Mouse (Mus musculus) stomach, embryonic 14.5 days (tissue): Measurements from ENCODE around the gene Exoc5. TPM values are rescaled to one million over a fixed set of nuclear protein-coding genes. Genes with fewer than 3 reads are reported as not detected.

Source experiments
- ATAC-seq: fragments of 200-750 bp; cut with Nextera tagmentation; 2 replicates; pipeline ENCODE4 v1.8.0; 2017; ENCODE audit warnings: low read depth, moderate TSS enrichment; ENCODE audit not compliant: insufficient number of reproducible peaks, insufficient read depth, low FRiP score
- H3K27ac ChIP-seq: fragments of 300-500 bp; sonication (generic); 2 replicates; pipeline ENCODE4 v1.5.1; 2014; ENCODE audit warnings: mild to moderate bottlenecking, low read length, moderate library complexity, mixed read lengths
- H3K27me3 ChIP-seq: fragments of 300-500 bp; sonication (generic); 2 replicates; pipeline ENCODE4 v1.6.1; 2014; ENCODE audit warnings: low read length, control low read depth, mixed read lengths; ENCODE audit not compliant: control insufficient read depth, insufficient read depth
- H3K36me3 ChIP-seq: fragments of 300-500 bp; sonication (generic); 2 replicates; pipeline ENCODE4 v1.6.1; 2014; ENCODE audit warnings: mild to moderate bottlenecking, control low read depth, low read length, moderate library complexity, mixed read lengths; ENCODE audit not compliant: control insufficient read depth, insufficient read depth
- H3K4me1 ChIP-seq: fragments of 300-500 bp; sonication (generic); 2 replicates; pipeline ENCODE4 v1.6.1; 2014; ENCODE audit warnings: low read length, control low read depth, mixed read lengths; ENCODE audit not compliant: control insufficient read depth, insufficient read depth
- H3K4me2 ChIP-seq: fragments of 300-500 bp; sonication (generic); replicated peaks from 2 replicates; pipeline ENCODE4 v1.6.1; 2014; ENCODE audit warnings: low read depth, low read length, control low read depth
- H3K4me3 ChIP-seq: fragments of 300-500 bp; sonication (generic); 2 replicates; pipeline ENCODE4 v1.5.1; 2014; ENCODE audit warnings: low read depth, low read length, control low read depth
- H3K9ac ChIP-seq: fragments of 300-500 bp; sonication (generic); replicated peaks from 2 replicates; pipeline ENCODE4 v1.6.1; 2014; ENCODE audit warnings: low read depth, mild to moderate bottlenecking, control low read depth, low read length, moderate library complexity, mixed read lengths
- H3K9me3 ChIP-seq: fragments of 300-500 bp; sonication (generic); 2 replicates; pipeline ENCODE4 v1.6.1; 2016; ENCODE audit warnings: low read depth, low read length, control low read depth; ENCODE audit not compliant: control insufficient read depth
- WGBS: fragments of 180-500 bp; shearing (Covaris S2); extraction: QIAGEN DNeasy Blood & Tissue Kit; methylation state at CpG from one replicate; pipeline ENCODE4 v1.1.7; 2014; 5-methylcytosine and 5-hydroxymethylcytosine counted together
- polyA plus RNA-seq: library from polyadenylated mRNA; unstranded; fragments of >200 nt; fragmentation: Nextera tagmentation; extraction: Ambion mirVana; gene quantifications from 2 replicates; pipeline ENCODE4 v1.2.1, GENCODE M21; 2014

The Exoc5 gene
- polyA plus RNA-seq, 1 experiment from 2014 or later, result 48.2 TPM

DNA sequence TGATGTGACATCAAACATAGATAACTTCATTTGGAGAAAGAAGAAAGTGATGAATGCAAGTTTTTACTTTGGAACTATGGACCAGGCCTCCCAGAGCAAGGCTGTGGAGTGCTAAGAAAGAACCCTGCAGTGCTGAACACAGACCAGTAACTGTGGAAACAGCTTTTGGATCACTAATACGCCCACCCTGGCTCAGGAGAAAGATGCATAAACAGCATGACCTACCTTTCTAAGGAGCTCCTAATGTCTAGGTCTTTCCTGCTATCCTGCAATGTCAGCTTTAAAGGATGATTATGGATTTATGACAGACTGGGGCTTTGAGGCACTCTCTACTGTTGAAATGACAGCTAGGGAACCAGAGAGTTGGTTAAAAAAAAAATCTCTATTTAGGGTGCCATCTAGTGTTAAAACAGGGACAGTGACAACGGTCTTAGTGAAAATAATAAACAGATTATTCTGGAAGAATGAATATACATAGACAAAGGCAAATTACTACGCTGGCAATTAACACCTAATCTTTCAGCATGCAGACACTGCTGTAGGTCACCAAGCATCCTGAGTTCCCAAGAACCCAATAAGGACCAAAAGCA lies 38.6 kb downstream of the Exoc5 start:
- Histone ChIP-seq H3K27me3 (no peaks in the 10 kb centered on the region), H3K4me3 (no peak overlapping the region), H3K4me1 (no peaks in the 10 kb centered on the region), H3K9me3 (no peaks in the 10 kb centered on the region), H3K9ac (no peak overlapping the region), H3K27ac (no peak overlapping the region), H3K4me2 (no peak overlapping the region), H3K36me3 (peaks cover 6% of the 10 kb centered on the region; the same call in 1 of the 2 replicates)
- ATAC-seq, result no peak
- WGBS, result 76% methylated on average over 3 of the region's 3 CpGs

DNA sequence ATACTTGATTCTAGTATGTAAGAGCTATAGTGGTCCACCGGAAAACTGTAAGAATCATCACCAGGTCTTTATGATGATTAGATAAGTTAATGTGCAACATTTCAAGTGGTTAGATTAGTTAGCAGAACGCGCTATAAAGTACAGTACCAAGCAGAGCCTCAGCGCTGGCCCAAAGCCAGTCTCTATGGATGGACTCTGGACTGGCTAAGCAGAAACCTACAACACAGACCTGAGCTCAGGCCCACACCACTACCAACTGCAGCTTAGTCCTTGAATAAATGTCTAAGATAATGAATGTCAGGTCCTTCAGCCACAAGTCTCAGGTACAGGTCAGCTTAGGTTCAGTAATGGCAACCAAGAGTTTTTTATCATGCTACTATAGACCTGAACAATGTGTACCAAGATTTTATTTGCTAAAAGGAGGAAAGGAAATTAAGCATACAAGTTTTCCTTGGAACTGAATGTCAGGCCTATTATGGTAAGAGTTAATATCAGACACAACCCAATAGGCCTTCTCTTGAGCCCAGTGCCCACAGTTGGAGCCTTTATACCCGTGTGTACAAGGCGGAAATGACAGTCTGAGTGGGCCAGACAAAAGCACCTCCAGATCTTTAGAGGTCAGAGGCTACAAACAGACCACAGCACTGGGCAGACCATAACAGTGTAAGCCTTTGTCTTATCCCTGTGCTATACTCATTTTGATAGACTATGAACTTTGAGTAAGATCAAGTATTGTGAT lies 39.2 kb downstream of the Exoc5 start:
- no peak overlapping the region for H3K4me2 ChIP-seq
- no peak overlapping the region for H3K9ac ChIP-seq
- no peak for ATAC-seq
- H3K27me3 ChIP-seq, result no peaks in the 10 kb centered on the region
- H3K27ac ChIP-seq, result no peak overlapping the region
- WGBS, result 91% methylated on average over 6 of the region's 6 CpGs
- peaks cover 6% of the 10 kb centered on the region; the same call in 1 of the 2 replicates for H3K36me3 ChIP-seq
- H3K9me3 ChIP-seq, result no peaks in the 10 kb centered on the region
- no peaks in the 10 kb centered on the region for H3K4me1 ChIP-seq
- no peak overlapping the region for H3K4me3 ChIP-seq

DNA sequence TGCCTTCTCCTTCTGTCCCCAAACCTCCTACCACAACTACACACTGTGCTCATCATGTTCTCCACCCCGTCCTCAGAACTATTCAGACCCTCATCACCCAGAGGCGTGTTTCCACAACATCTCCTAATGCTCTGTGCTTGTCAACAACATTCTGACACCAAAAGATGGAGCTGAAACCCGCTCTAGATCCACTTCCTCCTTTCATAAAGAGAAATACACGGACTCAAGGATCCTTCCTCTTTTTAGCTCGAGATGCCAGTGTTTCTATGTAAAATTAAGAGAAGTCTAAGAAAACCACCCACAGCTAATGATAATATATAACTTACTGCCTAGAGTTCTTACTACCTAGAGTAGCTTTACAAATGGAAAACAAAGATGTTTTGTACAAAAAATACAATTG lies 46.7 kb downstream of the Exoc5 start:
- no peaks in the 10 kb centered on the region for H3K27me3 ChIP-seq
- H3K36me3 ChIP-seq, result peaks cover 10% of the 10 kb centered on the region
- no peak overlapping the region for H3K4me3 ChIP-seq
- no peak for ATAC-seq
- no peak overlapping the region for H3K4me2 ChIP-seq
- H3K9ac ChIP-seq, result no peak overlapping the region
- H3K9me3 ChIP-seq, result no peaks in the 10 kb centered on the region
- H3K4me1 ChIP-seq, result no peaks in the 10 kb centered on the region
- no peak overlapping the region for H3K27ac ChIP-seq
- WGBS, result 89% methylated on average over 5 of the region's 5 CpGs

DNA sequence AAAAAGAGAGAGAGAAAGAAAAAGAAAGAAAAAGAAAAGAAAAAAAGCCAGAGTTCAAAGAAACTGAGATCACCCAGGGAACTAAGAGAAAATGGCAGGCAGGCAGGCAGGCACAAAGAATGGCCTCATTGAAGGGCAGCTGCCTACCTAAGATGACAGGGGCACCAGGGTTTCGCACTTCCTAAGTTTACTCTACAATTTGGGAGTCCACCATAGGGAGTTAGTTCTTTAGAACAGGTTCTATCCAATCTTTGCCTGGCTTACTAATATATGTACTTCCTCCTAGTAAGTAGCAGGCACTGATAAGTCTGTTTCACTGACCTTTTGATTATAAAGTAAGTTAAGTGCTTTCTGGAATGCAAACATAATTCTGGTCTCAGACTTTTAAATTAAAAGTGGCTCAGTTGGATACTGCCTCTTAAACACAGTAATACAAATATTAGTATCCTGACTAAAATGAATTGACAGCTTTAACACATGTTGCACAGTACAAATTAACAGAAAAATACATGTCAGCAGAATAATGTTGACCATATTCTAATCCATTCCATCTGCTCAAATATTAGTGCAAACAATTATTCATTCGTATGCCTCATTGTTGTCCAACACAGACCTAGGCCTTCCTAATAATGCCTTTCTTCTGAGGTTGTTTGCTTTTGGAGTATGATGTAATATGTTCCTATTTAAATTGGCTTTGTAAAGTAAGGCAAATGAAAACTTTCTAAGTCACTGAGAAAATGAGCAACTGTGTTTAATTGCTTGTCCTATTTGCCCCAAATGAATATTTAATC lies 57.9 kb downstream of the Exoc5 start:
- ATAC-seq, result 0 out of 2 replicates have a peak, but pooled peaks have one; percentile 56
- WGBS, result 71% methylated on average over 2 of the region's 2 CpGs
- H3K9me3 ChIP-seq, result no peaks in the 10 kb centered on the region

DNA sequence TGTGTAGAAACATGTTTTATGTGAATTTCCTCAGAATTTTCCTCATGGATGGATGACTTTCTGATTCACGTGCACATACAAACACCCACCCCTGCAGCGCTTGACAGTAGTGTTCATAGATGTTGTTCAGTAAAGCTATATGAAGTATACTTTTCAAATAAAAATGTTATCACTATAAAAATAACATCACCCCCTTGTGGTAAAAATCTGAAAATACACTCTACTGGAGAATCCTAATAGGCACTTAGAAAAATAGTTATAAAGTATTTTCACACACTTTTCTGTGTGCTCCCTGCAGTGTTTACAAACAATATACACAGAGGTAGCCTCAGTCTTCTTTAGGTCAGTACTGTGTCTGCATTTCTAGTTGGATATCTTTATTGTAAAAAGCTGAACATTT lies 58.5 kb downstream of the Exoc5 start:
- Histone ChIP-seq H3K27ac (no peak overlapping the region), H3K4me2 (no peak overlapping the region), H3K36me3 (no peaks in the 10 kb centered on the region), H3K9me3 (no peaks in the 10 kb centered on the region), H3K27me3 (no peaks in the 10 kb centered on the region), H3K4me1 (no peaks in the 10 kb centered on the region), H3K4me3 (no peak overlapping the region), H3K9ac (no peak overlapping the region)
- WGBS, result 88% methylated on average over 2 of the region's 2 CpGs
- no peak for ATAC-seq

More for the DNA sequence above, 57.9 kb downstream of the Exoc5 start:
- Histone ChIP-seq H3K9ac (no peak overlapping the region), H3K36me3 (no peaks in the 10 kb centered on the region), H3K4me2 (no peak overlapping the region), H3K27ac (no peak overlapping the region), H3K27me3 (no peaks in the 10 kb centered on the region), H3K4me3 (no peak overlapping the region), H3K4me1 (no peaks in the 10 kb centered on the region)

DNA sequence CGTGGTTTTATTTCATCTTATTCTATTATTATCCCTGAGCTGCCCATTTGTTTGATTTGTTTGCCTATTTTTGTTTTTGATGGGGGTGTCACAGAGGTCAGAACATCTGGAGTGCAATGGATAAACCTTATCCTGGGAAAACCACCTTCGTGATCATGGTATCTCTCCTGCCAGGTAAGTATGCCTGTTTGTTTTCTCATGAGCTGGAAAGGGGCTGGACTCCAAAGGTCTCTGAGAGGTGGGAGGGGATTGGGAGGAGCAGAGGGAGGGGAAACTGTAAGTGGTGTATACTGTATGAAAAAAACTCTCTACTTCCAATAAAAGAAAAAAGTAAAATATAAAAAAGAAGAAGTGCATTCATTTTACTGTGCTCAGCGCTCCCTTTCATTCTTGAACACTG lies 64.8 kb downstream of the Exoc5 start:
- H3K27ac ChIP-seq, result no peak overlapping the region
- H3K36me3 ChIP-seq, result no peaks in the 10 kb centered on the region
- H3K4me2 ChIP-seq, result no peak overlapping the region
- no peaks in the 10 kb centered on the region for H3K27me3 ChIP-seq
- H3K4me1 ChIP-seq, result no peaks in the 10 kb centered on the region
- no peak overlapping the region for H3K9ac ChIP-seq
- H3K4me3 ChIP-seq, result no peak overlapping the region
- 68% methylated on average over 3 of the region's 3 CpGs for WGBS
- no peaks in the 10 kb centered on the region for H3K9me3 ChIP-seq
- no peak for ATAC-seq

DNA sequence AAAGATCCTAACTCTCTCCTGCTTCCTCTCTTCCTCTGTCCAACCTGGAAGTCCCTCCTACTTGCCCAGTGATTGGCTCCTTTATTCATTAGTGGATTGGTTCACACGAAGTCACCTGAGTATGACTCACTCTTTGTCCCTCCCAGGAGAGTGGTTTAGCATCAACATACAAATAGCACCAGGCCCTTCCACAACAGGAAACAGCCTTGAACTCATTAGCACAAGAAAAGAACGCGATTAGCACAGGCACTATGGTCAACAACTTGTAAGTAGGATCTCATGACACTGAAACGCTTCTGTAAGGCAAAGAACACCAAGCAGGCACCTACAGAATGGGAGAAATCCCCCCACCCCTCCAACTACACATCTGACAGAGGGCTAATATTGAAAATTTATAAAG lies 67.7 kb downstream of the Exoc5 start:
- H3K27me3 ChIP-seq, result no peaks in the 10 kb centered on the region
- no peaks in the 10 kb centered on the region for H3K9me3 ChIP-seq
- H3K36me3 ChIP-seq, result no peaks in the 10 kb centered on the region
- H3K27ac ChIP-seq, result no peak overlapping the region
- 47% methylated on average over 4 of the region's 4 CpGs for WGBS
- no peak overlapping the region for H3K4me2 ChIP-seq
- H3K9ac ChIP-seq, result no peak overlapping the region
- no peak overlapping the region for H3K4me3 ChIP-seq
- ATAC-seq, result no peak
- no peaks in the 10 kb centered on the region for H3K4me1 ChIP-seq

DNA sequence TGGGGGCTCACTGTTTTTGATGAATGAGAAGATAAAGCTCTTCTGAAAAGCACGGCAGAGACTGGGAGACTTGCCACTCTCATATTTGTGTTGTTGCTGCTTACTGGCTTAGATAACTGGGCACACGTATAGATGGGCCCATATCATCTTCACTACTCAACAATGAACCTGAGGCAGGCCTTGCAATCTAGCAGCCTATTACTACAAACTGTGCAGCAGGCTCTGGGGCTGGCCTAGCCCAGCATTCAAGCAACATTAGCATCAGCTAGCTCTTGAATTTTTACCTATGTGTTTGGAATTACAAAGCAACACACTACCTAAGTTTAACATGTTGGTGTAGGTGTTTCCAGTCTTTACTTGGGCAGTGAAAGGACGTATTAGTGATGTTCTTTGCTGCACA lies 72.6 kb downstream of the Exoc5 start:
- no peaks in the 10 kb centered on the region for H3K27me3 ChIP-seq
- no peak overlapping the region for H3K4me2 ChIP-seq
- ATAC-seq, result no peak
- H3K27ac ChIP-seq, result no peak overlapping the region
- 0 out of 2 replicates have a peak, but pooled peaks cover 2% of the 10 kb centered on the region for H3K4me1 ChIP-seq
- 84% methylated on average over 3 of the region's 3 CpGs for WGBS
- H3K36me3 ChIP-seq, result no peaks in the 10 kb centered on the region
- no peaks in the 10 kb centered on the region for H3K9me3 ChIP-seq
- H3K9ac ChIP-seq, result no peak overlapping the region
- H3K4me3 ChIP-seq, result no peak overlapping the region
